Mouse (Mus musculus): ENCODE data around the gene Gcm1.
A peak's percentile ranks its signal among the peaks of the same experiment; 100 is the strongest.

DNA sequence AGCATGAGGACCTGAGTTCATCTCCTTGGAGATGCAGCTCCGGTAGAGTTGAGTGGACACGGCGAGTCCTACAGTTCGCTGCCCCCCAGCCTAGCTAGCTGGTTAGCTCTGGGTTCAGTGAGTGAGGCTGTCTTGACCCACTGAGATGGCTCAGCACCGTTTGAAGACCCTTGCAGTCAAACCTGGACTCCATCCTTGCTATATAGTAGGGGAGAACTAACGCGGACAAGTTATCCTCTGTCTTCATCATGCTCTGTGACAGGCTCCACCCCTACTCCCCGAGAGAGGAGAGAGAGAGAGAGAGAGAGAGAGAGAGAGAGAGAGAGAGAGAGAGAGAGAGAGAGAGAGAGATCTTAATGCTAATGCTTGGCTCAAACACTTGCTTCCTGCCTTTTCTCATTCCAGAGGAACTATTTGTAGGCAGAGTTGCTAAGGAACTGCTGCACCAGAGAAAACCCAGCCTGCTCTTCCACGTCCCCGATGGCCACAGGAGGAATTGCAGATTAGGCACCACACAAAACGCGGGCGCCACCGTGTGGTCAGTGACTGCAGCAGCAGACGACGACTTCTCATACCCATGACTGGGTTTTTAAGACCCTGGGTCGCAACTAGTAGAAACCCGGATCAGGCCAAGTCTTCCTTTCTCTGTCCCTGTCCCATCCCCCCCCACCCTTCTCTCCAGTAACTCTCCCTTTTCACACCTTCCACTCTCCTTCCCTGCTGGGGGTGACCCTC, 12.8 kb upstream of the Gcm1 start:
- TF ChIP-seq CTCF (IDR thresholded peaks at IDR 0.05; ENCODE audit: insufficient read depth, low read depth, low read length) (peak; percentile 98), POLR2A (IDR thresholded peaks at IDR 0.05; ENCODE audit: insufficient read depth, low read depth, low read length) (no peak)

Data from olfactory bulb, adult 2 months (tissue).